Mouse (Mus musculus) kidney, adult 18-20 months (tissue): ENCODE results near the gene Stambpl1.

Experiments used
- DNase-seq: peaks from one replicate; pipeline ENCODE4 v3.0.0; 2021

The Stambpl1 gene

DNA sequence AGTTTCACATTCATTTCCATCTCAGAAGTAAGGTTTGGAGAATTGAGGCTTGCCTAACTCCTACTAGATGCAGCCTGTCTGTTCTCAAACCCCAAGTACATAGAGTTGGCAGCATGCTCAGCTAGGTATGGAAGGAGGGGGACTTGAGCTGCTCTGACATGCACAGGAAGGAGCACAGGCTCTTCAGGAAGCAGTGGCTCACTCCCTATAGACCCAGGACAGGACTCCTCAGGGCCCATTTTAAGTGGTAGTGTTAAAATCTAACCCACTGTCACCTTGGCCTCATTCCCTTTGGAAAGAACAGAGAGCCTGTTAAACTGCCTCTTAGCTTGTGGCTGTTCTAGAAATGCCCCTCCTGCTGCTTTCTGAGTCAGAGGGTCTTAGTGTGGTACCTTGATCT, 50.9 kb downstream of the Stambpl1 start:
- no peak for DNase-seq

DNA sequence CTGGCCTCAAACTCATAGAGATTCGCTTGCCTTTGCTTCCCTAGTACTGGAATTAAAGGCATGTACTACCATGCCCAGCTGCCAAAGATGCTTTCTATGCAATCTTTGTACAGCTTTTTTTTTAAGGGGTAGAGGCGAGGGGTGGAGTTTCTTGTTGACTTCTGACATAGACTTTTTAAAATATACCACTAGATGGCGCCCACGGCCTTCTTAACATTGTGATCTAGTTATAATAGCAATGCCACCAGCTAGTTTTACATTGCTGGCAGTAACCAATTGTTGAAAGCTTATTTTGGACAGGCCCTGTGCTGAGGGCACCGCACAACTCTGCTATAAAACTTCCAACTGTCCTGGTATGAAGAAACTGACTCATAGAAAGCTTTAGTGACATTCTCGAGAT, 52.0 kb downstream of the Stambpl1 start:
- peak; percentile 50 for DNase-seq

DNA sequence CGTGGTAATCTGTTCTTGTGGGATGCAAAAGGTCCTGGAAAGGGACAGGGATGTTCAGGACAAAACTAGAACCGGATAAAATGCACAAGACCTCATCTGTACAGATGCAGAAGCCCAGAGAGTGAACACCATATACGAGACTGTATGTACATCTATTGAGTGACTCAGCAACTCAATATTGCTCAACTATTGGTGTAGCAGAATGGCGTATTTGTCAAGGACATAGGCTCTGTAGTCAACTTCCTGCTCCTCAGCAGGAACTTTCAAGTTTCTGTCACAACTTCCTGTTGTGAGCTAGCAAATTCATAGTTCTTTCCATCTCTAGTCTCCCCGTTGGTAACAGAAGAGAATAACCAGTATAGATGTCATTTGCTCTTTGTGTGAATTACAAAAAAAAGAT, 56.5 kb downstream of the Stambpl1 start:
- DNase-seq = no peak

DNA sequence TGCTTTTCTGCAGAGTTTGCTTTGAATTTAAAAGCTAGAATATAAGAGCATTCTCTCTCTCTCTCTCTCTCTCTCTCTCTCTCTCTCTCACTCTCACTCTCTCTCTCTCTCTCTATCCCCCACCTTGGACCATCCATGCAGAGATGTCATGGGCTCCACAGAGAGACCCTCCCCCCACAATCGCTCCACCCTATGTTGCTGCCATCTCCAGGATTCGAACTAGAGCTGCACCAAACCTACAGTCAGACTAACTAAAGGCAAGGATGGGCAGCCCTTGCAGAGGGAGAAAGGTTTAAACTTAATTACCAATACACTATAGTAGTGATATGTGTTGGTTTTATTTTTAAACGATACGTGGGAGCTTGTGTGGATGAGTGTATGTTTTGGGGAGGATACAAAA, 58.6 kb downstream of the Stambpl1 start:
- DNase-seq = no peak

DNA sequence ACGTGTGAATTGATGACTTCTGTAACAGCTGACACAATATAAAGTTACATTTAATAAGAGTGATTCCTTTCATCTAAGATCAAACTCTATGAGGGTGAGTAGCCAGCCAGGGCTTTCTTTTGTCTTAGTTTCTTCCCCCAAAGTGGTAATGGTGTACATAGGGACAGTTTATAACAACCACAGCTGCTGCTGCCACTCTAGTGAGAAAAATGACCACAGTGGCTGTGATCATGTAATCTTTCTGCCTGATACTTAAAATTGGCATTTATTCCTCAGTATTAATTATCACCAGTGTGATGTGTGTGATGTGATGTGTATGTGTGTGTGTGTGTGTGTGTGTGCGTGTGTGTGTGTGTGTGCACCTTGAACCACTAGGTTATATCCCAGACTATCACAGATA, 59.9 kb downstream of the Stambpl1 start:
- no peak for DNase-seq

DNA sequence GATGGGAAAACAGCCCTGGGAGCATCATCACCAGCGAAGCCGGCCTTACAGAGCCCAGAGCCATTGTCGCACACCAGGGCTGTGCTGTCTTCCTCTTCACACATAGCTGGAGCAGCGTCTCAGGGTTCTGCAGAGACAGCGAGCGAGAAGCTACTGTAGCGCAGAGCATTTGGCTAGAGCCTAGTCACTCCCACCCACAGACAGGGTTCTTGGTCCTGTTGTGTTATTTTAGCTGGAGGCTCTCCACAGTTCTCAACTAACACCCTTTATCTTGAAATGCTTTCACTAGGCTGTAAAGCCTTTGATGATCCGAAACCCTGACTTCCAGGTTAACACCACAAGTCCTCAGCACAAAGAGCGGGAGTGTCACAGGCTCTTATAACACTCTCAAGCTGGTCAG, 60.4 kb downstream of the Stambpl1 start:
- no peak for DNase-seq

DNA sequence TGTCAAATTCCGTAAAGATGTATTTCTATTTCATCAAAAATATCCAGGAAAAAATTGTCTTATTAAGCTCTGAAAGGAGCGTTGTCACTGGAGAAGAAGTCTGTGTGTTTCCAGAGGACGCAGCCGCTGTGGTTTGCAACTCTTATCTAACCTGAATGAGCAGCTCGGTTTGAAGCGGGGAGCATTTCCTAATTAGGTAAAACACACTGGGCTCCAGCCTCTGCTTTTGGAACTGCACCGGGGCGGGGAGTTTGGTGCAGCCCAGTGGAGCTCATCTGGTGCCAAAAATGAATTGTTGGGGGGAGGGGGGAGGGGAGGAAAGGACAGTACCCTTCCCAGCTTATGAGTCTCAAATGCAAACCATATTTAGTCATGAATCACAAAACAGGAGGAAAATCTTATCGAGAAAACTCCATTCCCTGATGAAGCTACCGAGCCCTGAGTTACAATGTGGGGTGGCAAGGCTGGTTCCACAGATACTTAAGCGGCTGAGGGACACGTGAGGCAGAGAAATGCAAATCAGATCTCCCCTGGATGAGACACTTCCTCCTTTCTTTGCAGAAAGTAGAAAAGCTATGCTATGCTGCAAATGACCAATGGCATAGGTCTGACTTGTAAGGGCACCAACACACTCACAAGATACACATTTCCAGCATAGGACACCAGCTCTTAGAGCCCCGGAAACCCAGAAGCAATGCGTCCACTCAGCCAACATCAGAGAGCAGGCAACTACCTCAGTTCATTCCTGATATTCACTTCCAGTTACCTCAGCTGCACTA, 62.3 kb downstream of the Stambpl1 start:
- DNase-seq = no peak

DNA sequence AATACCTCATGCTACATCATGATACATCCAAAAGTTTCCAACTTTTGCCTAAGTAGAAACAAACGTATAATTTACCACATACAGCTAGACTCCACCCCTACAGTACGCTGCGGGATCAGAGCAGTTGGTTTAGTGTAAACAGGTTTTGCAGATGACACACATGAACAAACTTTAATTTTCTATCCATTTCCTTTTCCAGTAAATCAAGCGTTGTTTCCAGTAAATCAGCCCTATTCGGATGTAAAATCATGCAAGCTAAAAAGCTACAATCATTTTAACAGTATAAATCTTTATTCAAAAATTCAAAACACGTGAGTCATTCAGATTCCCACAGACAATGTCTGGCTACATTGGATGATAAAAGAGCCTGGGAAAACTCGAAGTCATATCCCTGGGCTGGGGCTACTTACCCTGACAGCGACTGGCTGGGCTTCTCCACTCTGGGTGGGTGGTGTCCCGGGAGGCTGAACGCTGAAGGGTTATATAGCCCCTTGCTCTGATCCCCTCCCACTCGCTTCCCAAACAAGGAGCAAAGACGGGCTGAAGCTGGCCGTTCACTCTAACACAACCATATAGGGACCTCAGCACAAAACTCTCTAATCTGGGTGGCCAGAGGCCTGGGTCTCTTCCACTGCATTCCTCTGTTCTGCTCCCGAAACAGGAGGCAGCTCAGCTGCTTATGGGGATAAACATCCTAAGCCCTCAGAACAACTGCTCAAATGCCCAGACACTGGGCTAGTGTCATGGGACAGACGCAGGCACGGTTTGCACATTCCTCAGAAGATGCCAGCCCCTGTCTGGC, 63.1 kb downstream of the Stambpl1 start, which contains the start of gene Acta2:
TSS of gene Acta2 (minus strand) at position 711 of the 802 bp plus-strand sequence.
- peak; percentile 9 for DNase-seq

DNA sequence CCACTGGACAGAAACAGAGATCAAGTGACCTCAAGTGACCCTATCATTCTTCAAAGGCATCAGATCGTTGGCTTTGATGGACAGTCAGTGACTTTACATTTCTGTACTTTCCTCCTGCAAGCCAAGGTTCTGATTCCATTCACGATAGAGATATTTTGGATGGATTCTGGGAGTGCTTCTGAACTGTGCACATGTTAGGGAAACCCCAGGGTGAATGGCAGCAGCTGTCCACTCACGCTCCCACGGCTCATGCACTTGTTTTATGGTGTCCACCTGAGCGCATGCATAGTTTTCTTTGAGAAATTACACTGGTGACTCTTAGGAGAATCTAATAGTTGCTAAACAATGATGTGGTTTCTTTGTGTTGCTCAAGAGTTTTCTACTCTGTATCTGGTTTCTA, 64.1 kb downstream of the Stambpl1 start:
- no peak for DNase-seq

DNA sequence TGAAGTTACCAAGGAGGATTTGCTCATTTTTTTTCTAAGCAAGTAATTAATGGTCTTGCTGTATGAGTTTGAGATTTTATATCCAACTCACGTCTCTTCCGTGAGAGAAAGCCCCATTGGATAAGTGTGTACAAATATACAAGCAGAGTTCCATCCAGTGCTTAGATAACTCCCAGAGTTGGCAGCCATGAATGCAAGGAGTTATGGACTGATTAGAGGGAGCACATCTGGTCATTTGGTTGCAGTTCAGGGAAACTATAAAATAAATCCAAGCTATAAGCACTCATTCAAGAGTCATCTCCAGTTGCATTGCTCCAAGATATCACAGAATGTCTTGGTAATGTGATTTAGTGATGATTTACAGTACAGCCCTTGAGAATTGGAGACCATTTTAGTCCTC, 64.9 kb downstream of the Stambpl1 start:
- DNase-seq = no peak

DNA sequence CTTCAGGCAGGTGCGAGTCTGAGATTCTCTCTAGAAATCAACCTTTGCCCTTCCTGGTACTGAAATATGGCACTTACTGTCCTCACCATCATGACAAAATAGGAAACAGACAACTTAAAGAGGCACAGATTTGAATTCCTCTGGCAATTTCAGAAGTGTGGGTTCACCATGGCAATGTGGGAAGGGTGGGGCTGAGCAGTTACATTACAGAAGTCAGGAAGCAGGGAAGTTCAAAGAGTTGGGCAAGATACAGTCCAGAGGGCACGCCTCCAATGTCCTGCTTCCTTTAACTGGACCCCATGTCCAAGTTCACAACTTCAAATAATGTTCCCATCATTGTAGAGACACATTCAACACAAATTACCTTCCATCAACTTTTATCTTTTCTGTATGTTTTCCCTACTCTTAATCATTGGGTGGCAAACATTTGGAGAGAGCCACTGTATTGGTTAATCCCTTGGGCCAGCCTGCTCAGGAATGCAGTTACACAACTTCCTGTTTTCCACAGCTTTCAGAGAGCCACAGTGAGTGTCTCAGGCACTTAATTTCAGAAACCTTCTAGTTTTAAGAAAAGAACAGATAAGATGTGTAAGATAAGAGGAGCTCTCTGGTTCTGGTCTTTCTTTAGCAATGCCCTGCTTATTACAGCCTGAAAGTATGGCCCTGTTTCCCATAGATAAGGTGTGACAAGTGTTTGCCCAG, 70.4 kb downstream of the Stambpl1 start:
- DNase-seq = no peak

DNA sequence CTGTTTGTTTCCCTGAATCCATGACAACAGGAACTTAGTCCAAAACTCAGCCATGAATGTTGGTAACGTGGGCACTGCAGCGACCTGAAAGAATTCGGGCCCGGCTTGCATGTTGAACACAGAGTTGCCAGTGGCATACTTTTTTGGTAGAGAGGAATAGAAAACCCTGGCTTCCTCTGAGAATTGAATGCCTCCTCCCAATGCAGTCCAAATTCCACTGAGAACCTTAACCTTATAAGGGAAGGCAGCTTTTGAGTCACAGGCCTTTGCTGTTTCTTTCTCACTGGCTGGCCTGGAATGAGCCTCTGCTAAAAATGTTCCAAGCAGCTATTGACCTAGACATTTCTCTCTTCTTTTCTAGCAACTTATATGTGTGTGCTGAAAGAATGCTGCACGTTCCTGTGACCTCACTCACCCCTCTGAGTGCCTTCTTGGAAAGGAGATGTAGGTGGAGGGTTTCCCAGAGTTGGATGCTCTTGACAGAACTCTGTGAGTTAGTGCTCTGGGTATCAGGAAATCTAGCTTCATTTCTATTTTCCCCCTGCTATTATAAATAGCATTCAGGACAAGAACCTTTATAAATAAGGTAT, 73.7 kb downstream of the Stambpl1 start:
- DNase-seq = no peak

DNA sequence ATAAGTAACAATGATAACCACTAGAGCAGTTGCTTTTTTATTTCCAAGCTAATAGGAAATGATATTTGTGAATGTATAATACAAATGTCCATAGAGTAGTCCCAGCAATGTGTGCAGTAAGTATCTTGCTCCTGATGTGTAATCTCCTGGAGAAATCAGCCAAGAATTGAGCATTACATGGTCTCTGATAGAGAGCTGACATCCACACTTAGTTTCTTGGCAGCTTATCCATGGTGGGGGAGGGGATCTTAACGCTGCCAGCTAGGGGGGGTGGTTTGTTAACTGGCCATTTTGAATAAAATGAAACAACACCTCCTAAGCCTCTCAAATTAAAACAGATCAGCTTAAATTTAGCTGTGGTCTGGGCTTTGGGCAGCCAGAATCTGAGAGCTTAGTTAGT, 77.0 kb downstream of the Stambpl1 start:
- DNase-seq = no peak

DNA sequence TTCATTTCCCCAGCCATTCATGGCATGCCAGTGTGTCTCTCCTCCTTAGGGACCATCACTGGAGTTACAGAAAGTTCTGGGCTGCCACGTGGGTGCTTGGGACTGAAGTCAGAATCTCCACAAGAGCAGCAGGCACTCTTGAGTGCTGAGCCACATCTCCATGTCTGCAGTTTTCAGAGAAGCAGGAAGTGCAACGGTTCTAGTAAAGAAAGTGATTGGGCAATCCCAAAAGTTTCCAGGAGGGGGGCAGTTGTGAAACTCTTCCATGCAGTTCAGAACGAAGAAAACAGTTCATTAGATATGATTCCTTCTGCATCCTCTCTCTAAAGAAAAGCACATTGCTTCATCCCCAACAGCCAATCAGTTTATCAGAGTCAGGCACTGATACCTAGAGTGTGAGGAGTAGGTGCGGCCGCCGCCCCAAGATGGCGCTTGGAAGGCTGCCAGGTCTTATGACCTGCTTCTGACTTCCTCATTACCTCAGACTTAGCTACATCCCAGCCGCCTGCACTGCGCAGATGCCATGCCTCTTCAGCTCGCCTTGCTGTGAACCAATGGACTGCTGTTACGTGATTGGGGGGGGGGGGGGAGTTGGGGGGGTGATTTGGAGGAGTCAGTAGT, 78.2 kb downstream of the Stambpl1 start:
- DNase-seq = no peak

DNA sequence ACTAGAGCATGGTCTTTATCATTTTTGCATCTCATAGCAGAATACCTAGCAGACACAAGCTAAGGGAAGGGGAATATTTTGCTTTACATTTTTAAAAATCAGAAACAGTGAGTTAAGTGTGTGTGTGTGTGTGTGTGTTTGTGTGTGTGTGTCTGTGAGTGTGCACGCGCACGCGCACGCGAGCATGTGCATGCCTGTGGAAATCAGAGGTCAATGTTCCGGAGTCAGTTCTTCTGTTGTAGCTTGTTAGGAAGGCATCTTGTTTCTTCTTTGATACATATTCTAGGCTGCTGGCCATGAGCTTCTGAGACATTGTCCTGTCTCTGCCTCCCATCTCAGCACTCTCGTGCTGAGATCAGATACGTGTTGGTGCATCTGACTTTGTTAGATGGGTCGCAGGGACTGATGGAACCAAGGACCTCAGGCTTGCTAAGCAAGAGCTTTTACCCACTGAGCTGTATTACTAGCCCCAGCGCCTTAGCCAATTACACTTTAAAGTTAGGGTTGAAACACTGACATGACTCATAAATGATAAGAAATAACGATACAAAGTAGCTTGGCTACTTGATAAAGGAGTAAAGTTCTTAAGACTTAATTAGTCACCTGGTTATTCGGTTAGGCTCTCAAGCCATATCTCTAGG, 78.9 kb downstream of the Stambpl1 start:
- DNase-seq = no peak

DNA sequence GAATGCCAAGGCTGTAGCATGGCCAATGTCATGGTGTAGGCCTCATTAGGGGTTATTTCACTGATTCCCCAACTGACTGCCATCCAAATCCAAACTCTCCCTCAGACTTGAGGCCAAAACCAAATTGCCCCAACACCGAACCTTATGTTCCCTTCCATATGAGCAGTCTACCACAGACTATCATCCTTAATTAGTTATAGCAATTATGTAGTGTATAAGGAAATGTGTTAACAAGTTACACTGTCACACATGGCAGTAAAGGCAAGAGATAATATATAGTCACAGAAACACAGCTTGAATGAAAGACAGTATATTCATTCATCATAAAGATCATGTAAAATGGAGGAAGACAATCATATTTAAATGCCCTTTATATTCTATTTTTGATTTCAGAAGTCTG, 81.0 kb downstream of the Stambpl1 start:
- DNase-seq = no peak

DNA sequence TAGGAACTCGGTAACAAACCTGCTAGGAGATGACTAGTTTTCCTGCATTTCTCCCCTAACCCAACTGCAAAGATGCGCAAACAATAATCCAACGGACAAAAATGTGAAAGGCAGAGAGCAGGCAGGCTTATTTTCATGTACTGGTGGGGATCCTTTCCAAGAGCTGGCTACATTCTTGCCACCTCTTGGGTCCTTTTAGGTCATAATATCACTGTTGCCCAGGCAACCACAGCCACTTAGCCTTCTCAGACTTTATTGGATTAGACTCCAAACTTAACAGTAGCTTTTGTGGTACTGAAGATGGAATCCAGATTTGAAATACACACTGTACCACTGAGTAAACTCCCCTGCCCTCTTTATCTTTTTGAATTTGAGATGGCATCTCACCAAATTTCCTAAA, 86.0 kb downstream of the Stambpl1 start:
- DNase-seq = no peak

DNA sequence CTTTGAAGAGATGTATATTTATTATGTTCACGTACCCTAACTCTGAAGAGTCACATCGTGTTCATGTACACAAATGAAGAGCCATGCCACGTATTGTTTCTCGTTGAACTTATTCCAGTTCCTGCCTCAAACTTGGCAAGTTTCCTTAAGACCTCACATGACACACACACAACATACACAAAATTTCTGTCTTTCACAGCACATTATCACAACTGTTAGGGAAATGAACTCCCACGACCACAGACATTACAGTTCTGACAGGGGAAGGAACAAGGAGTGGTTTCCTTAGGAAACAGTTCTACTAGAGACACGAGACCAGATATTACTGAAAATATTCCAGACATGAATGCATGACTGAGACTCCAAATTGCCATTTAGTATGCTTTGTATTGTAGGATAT, 91.6 kb downstream of the Stambpl1 start:
- no peak for DNase-seq

DNA sequence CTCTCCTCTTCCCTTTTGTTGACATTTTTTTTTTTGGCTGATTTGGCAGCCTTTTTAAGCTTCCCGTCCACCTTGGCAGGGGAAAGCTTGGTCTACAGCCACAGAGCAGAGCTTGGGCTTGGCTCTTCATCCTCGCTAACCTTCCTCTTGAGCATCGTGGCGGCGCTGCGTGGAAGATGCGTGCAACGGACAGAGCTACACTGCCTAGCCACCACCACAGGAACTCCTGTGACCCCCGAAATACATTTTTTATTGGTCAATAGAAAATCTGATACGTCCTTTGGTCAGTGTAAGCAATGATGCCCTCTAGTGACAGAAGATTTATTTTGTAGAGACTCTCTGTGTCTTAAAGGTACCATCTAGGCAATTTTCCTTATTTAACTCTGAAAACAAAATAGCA, 92.4 kb downstream of the Stambpl1 start:
- DNase-seq = peak; percentile 23

DNA sequence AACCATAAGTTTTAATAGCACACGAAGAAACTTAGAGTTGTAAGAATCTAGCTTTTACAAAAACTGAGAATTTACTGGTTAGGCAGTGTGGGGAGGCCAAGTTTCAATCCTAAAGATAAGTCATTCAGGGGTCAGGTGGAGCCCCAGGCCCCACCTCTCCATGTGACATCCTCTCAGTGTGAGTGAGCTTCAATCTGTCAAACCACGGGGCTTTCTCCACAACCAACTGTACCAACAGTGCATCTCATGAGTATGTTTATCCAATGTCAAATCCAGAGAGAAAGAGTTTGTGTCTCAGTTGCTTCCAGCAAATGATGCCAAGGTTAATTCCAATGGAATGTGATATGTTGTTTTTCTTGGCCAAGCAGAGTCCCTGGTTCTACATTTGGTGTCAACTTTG, 92.8 kb downstream of the Stambpl1 start:
- DNase-seq = no peak

DNA sequence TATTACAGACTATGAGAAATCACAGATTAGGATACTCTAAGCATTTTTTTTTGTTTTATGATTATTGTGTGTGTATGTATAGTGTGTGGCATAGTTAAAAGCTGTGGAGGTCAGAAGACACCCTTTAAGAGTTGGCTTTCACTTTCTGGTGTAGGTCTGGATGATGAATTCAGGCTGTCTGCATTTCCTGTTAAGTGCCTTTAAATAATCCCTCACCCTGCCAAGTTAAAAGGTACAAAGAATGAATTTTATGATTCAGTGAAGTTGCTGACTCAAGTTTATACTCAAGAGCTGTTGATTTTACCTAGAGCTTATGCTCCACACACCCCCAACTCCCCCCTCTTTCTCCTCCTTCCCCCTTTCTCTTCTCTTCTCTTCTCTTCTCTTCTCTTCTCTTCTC, 95.2 kb downstream of the Stambpl1 start:
- DNase-seq = no peak

DNA sequence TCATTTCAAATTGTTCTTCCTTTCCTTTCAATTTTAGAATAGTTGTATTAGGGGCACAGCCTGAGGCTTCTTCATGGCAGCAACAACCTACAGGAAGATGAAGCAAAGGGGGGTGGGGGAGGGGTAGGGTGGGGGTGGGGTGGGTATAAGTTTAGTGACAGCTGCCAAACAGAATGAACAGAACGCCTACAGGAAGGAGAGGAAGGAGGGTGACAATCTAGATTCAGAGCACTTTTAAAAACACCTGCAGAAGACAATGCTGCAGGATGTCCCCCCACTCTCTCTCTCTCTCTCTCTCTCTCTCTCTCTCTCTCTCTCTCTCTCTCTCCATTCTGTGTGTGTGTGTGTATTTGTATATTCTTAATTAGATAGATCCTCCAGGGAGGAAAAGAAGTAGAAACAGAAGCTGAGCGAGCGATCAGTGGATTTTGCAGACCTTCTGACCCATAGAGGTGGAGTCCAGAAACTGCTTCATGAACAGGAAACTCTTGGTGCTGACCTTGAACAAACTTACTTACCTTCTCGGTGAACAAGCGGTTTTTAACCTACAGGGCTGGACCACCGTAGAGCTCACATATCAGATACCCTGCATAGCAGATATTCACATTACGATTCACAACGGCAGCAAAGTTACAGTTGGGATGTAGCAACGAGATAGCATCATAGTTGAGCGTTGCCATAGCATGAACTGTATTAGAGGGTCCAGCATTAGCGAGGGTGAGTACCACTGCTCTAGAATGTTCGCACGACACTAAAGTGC, 95.8 kb downstream of the Stambpl1 start:
- no peak for DNase-seq
